Mouse (Mus musculus): ENCODE results near the gene Rad51b. TPM values are rescaled to one million over a fixed set of nuclear protein-coding genes. Genes with fewer than 3 reads are reported as not detected.

Gene Rad51b
- polyA plus RNA-seq, 1 experiment from 2014 or later: 8.0 TPM

DNA sequence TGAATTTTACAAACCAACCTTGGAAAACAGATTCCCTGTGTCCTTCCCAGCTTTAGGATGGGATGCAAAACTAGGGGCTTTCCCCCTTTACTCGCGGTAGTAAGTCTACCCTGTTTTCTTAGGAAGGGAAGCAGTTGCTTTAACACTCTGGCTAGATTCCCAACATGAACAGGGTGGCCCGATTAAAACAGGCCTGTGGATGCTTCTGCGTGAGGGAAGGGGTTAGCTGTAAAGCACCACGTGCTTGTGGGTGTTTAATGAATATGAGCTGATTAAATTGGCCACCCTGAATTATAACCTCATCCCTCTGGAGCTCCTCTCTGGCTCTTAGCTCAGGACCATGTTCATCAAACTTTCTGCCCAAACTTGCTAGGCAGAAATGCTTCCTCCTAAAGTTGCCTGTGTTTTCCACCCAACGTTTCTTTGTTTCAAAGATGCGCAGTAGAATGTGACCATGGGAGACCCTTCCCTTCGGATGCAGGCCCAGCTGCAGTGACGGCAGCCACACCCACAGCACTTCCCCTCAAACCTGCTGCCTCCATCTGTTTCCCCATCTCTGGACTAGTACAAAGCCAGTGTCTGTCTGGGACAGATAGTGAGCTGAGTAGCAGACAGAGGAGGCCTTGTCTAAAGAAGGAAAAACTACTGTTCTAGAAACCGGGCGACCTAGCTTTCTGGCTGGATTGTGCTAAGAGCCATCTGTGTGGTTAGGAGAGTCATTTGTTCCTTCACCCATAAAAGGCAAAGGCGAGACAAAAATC lies 435.5 kb downstream of the Rad51b start:
- H3K9ac ChIP-seq (ENCODE audit: low read length): no peak overlapping the region; the same call in 1 of the 2 replicates
- 58% methylated on average over 12 of the region's 12 CpGs for WGBS
- no peaks in the 10 kb centered on the region for H3K36me3 ChIP-seq (ENCODE audit: control insufficient read depth, insufficient read depth, low read length)
- no peaks in the 10 kb centered on the region for H3K27me3 ChIP-seq (ENCODE audit: control insufficient read depth, insufficient read depth, low read length)
- H3K4me3 ChIP-seq (ENCODE audit: low read depth, low read length): no peak overlapping the region
- H3K4me1 ChIP-seq (replicated peaks; ENCODE audit: control insufficient read depth, insufficient read depth, low read length): no peaks in the 10 kb centered on the region
- DNase-seq (ENCODE audit: low spot score) (no peak), ATAC-seq (replicated peaks; ENCODE audit: low FRiP score) (no peak)
- H3K27ac ChIP-seq (ENCODE audit: low read depth, low read length): no peak overlapping the region
- peaks cover 8% of the 10 kb centered on the region for H3K9me3 ChIP-seq (ENCODE audit: control insufficient read depth, low read length)
- no peak overlapping the region for H3K4me2 ChIP-seq (ENCODE audit: low read depth, low read length, severe bottlenecking)

DNA sequence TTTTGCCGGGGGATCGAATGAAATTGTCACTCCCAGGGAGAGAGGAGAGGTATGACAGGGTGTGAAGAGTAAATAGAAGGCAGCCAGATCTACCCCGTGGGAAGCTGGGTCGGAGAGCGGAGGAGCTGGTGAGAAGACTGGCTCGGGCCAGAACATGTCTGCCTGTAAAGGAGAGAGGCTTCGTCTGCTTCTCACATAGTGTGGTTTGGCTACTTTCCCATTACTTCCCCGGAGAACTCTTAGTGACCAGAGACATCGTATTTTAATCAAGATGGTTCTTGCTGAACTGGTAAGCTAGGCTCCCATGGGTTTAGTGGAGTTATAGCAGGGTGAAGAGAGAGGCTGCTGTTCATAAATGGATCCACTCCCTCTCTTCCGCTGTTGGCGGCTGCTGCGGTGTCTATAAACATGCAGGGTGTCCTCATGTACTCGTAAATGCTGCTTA lies 438.3 kb downstream of the Rad51b start:
- 89% methylated on average over 13 of the region's 13 CpGs for WGBS
- Histone ChIP-seq H3K4me2 (ENCODE audit: low read depth, low read length, severe bottlenecking) (no peak overlapping the region), H3K4me1 (replicated peaks; ENCODE audit: control insufficient read depth, insufficient read depth, low read length) (no peaks in the 10 kb centered on the region), H3K4me3 (ENCODE audit: low read depth, low read length) (no peak overlapping the region), H3K27me3 (ENCODE audit: control insufficient read depth, insufficient read depth, low read length) (no peaks in the 10 kb centered on the region), H3K36me3 (ENCODE audit: control insufficient read depth, insufficient read depth, low read length) (no peaks in the 10 kb centered on the region), H3K9me3 (ENCODE audit: control insufficient read depth, low read length) (no peaks in the 10 kb centered on the region), H3K9ac (ENCODE audit: low read length) (no peak overlapping the region), H3K27ac (ENCODE audit: low read depth, low read length) (no peak overlapping the region)
- ATAC-seq (replicated peaks; ENCODE audit: low FRiP score) (no peak), DNase-seq (ENCODE audit: low spot score) (no peak)

DNA sequence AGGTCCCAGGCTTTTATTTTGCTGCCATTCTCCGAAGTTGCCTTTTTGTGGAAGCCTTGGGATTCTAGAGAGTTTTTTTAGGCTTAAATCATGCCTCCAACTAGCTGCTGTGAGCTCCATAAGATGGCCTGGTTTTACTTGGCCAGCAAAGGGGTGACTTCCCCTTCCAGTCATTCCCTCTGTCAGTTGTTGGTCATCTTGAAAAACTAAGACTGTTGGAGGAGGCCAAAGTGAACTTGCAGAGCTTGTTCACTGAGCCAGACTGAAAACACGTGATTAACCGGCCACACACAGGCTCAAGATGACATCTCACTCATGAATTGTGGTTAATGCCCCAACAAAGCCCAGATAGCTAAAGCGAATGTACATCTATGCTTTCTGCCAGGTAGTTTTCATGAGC lies 438.8 kb downstream of the Rad51b start:
- no peaks in the 10 kb centered on the region for H3K9me3 ChIP-seq (ENCODE audit: control insufficient read depth, low read length)
- no peak for DNase-seq (ENCODE audit: low spot score)
- no peak overlapping the region for H3K9ac ChIP-seq (ENCODE audit: low read length)
- H3K4me3 ChIP-seq (ENCODE audit: low read depth, low read length): no peak overlapping the region
- H3K27me3 ChIP-seq (ENCODE audit: control insufficient read depth, insufficient read depth, low read length): no peaks in the 10 kb centered on the region
- no peak overlapping the region for H3K4me2 ChIP-seq (ENCODE audit: low read depth, low read length, severe bottlenecking)
- H3K27ac ChIP-seq (ENCODE audit: low read depth, low read length): no peak overlapping the region
- H3K36me3 ChIP-seq (ENCODE audit: control insufficient read depth, insufficient read depth, low read length): no peaks in the 10 kb centered on the region
- ATAC-seq (replicated peaks; ENCODE audit: low FRiP score): no peak
- 90% methylated on average over 4 of the region's 4 CpGs for WGBS
- no peaks in the 10 kb centered on the region for H3K4me1 ChIP-seq (replicated peaks; ENCODE audit: control insufficient read depth, insufficient read depth, low read length)

DNA sequence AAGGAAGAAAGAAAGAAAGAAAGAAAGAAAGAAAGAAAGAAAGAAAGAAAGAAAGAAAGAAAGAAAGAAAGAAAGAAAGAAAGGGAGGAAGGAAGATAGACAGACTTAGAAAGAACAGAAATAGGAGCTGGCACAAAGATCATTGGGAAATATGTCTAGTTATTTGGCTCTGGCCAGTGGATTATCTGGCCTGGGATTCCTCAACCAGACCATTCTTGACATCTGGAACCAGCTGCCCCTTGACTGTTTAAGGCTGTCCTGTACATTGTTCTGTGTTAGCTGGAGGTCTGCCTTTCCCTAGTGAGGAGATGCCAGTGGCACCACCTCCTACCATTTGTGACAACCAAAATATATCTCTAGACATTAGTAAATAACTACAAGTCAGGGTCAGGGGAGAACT lies 441.6 kb downstream of the Rad51b start:
- Histone ChIP-seq H3K27ac (ENCODE audit: low read depth, low read length) (no peak overlapping the region), H3K4me3 (ENCODE audit: low read depth, low read length) (no peak overlapping the region), H3K4me2 (ENCODE audit: low read depth, low read length, severe bottlenecking) (no peak overlapping the region), H3K9me3 (ENCODE audit: control insufficient read depth, low read length) (no peaks in the 10 kb centered on the region), H3K4me1 (replicated peaks; ENCODE audit: control insufficient read depth, insufficient read depth, low read length) (peaks cover 4% of the 10 kb centered on the region; the same call in 1 of the 2 replicates), H3K27me3 (ENCODE audit: control insufficient read depth, insufficient read depth, low read length) (no peaks in the 10 kb centered on the region), H3K9ac (ENCODE audit: low read length) (no peak overlapping the region), H3K36me3 (ENCODE audit: control insufficient read depth, insufficient read depth, low read length) (no peaks in the 10 kb centered on the region)
- ATAC-seq (replicated peaks; ENCODE audit: low FRiP score) (no peak), DNase-seq (ENCODE audit: low spot score) (no peak)

DNA sequence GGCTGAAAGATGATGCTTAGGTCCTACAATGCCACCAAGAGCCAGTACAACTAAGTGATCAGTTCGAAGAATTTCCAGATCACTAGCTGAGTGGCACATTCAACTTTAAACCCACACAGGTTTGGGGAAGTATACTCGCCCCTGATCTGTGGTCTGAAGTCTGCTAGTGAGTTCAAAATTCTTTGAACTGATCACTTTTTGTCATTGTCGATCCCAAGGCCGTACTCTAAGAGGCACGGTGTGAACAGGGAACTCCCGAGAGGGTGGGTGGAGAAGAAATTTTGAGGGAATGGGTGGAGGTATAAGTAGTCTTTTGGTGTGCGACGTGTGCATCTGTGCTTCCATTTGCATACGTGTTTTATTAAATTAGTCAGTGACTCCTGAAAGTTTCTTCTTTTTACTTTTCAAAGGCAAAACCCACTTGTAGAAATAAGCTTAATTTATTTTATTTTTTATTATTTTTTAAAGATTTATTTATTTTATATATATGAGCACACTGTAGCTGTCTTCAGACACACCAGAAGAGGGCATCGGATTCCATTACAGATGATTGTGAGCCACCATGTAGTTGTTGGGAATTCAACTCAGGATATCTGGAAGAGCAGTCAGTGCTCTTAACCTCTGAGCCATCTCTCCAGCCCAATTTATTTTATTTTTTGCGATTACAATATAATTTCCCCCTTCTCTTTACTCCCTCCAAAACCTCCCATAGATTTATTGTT lies 443.0 kb downstream of the Rad51b start:
- 96% methylated on average over 11 of the region's 11 CpGs for WGBS
- Histone ChIP-seq H3K9ac (ENCODE audit: low read length) (no peak overlapping the region), H3K27ac (ENCODE audit: low read depth, low read length) (no peak overlapping the region), H3K36me3 (ENCODE audit: control insufficient read depth, insufficient read depth, low read length) (no peaks in the 10 kb centered on the region), H3K9me3 (ENCODE audit: control insufficient read depth, low read length) (no peaks in the 10 kb centered on the region), H3K4me3 (ENCODE audit: low read depth, low read length) (no peak overlapping the region), H3K4me1 (replicated peaks; ENCODE audit: control insufficient read depth, insufficient read depth, low read length) (peaks cover 4% of the 10 kb centered on the region; the same call in 1 of the 2 replicates), H3K4me2 (ENCODE audit: low read depth, low read length, severe bottlenecking) (no peak overlapping the region), H3K27me3 (ENCODE audit: control insufficient read depth, insufficient read depth, low read length) (no peaks in the 10 kb centered on the region)
- DNase-seq (ENCODE audit: low spot score) (no peak), ATAC-seq (replicated peaks; ENCODE audit: low FRiP score) (no peak)

DNA sequence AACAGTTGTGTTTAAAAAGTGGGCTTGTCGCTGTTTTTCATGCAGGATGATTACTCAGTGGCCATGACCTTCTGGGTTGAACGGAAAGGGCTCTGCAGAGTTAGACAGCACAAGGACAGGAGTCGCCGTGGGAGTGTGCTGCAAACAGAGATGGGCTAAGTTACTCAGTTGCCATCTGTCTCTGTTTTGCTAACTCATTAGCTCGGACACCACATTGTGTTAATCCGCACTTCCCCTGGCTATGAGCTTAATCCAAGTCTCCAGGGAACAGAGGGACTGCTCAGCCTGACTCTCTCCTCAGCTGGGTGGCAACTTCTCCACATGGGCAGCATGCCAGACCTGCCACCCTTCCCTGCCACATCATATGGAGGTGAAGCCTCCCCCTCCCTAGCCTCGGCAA lies 445.1 kb downstream of the Rad51b start:
- 0 out of 2 replicates have a peak, but pooled peaks have one; percentile 30 for ATAC-seq (replicated peaks; ENCODE audit: low FRiP score)
- Histone ChIP-seq H3K36me3 (ENCODE audit: control insufficient read depth, insufficient read depth, low read length) (no peaks in the 10 kb centered on the region), H3K27ac (ENCODE audit: low read depth, low read length) (no peak overlapping the region), H3K27me3 (ENCODE audit: control insufficient read depth, insufficient read depth, low read length) (no peaks in the 10 kb centered on the region), H3K4me1 (replicated peaks; ENCODE audit: control insufficient read depth, insufficient read depth, low read length) (peaks cover 4% of the 10 kb centered on the region; the same call in 1 of the 2 replicates), H3K4me3 (ENCODE audit: low read depth, low read length) (no peak overlapping the region), H3K9me3 (ENCODE audit: control insufficient read depth, low read length) (no peaks in the 10 kb centered on the region), H3K4me2 (ENCODE audit: low read depth, low read length, severe bottlenecking) (no peak overlapping the region), H3K9ac (ENCODE audit: low read length) (no peak overlapping the region)
- DNase-seq (ENCODE audit: low spot score): no peak
- WGBS: 41% methylated on average over 7 of the region's 7 CpGs

DNA sequence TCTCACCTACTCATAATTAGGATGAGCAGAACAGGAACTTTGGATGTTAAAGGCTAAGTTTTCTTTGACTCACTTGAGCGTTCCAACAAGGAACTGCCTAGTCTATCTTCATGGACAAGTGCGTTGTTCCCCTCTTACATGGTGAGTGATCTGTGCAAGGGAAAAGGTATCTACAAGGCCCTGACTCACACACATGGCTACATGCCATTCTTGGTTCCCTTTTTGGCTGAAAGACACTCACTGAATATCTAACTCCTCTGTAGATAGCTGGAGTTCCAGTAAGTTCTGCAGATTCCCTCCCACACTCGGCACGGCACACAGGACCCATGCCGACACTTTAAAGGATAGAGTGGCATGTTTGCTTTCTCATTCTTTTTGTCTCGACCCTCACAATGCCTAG lies 447.0 kb downstream of the Rad51b start:
- Histone ChIP-seq H3K4me2 (ENCODE audit: low read depth, low read length, severe bottlenecking) (no peak overlapping the region), H3K4me3 (ENCODE audit: low read depth, low read length) (no peak overlapping the region), H3K36me3 (ENCODE audit: control insufficient read depth, insufficient read depth, low read length) (no peaks in the 10 kb centered on the region), H3K9me3 (ENCODE audit: control insufficient read depth, low read length) (no peaks in the 10 kb centered on the region), H3K4me1 (replicated peaks; ENCODE audit: control insufficient read depth, insufficient read depth, low read length) (peaks cover 13% of the 10 kb centered on the region; the same call in 1 of the 2 replicates), H3K27ac (ENCODE audit: low read depth, low read length) (no peak overlapping the region), H3K27me3 (ENCODE audit: control insufficient read depth, insufficient read depth, low read length) (no peaks in the 10 kb centered on the region), H3K9ac (ENCODE audit: low read length) (no peak overlapping the region)
- WGBS: 89% methylated on average over 6 of the region's 6 CpGs
- ATAC-seq (replicated peaks; ENCODE audit: low FRiP score) (no peak), DNase-seq (ENCODE audit: low spot score) (no peak)

DNA sequence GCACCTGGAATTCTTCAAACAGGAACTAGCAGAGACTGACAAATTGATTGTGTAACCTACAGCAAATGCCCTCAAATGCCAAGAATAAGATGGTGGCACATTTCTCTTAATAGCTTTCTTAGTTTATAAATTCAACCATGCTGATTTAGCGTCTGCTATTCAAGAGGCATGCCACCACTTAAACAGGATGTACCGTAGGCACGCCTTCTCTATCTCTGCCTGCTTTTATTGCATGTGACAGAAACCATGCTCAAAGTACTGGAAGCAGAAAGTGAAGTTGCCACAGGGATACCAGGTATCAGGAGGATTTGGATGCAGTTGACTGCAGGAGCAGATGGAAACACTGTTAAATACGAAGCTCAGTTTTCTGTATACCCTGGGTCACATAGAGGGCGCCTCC lies 448.1 kb downstream of the Rad51b start:
- H3K9me3 ChIP-seq (ENCODE audit: control insufficient read depth, low read length): no peaks in the 10 kb centered on the region
- no peak overlapping the region for H3K27ac ChIP-seq (ENCODE audit: low read depth, low read length)
- H3K4me3 ChIP-seq (ENCODE audit: low read depth, low read length): no peak overlapping the region
- H3K9ac ChIP-seq (ENCODE audit: low read length): no peak overlapping the region
- H3K4me2 ChIP-seq (ENCODE audit: low read depth, low read length, severe bottlenecking): no peak overlapping the region
- no peaks in the 10 kb centered on the region for H3K36me3 ChIP-seq (ENCODE audit: control insufficient read depth, insufficient read depth, low read length)
- DNase-seq (ENCODE audit: low spot score) (no peak), ATAC-seq (replicated peaks; ENCODE audit: low FRiP score) (no peak)
- no peaks in the 10 kb centered on the region for H3K27me3 ChIP-seq (ENCODE audit: control insufficient read depth, insufficient read depth, low read length)
- 89% methylated on average over 5 of the region's 5 CpGs for WGBS
- H3K4me1 ChIP-seq (replicated peaks; ENCODE audit: control insufficient read depth, insufficient read depth, low read length): peaks cover 23% of the 10 kb centered on the region
